Mouse (Mus musculus) neural tube, embryonic 15.5 days (tissue): ENCODE results near the gene Ttc39b. TPM values are rescaled to one million over a fixed set of nuclear protein-coding genes. Genes with fewer than 3 reads are reported as not detected.

Experiments used
- ATAC-seq: fragments of 200-750 bp; cut with Nextera tagmentation; 2 replicates; pipeline ENCODE4 v1.8.0; 2017; ENCODE audit warnings: mild to moderate bottlenecking, moderate TSS enrichment, moderate library complexity; ENCODE audit not compliant: low FRiP score
- H3K27ac ChIP-seq: fragments of 300-500 bp; sonication (generic); replicated peaks from 2 replicates; pipeline ENCODE4 v1.5.1; 2015; ENCODE audit warnings: mild to moderate bottlenecking, inconsistent platforms
- H3K27me3 ChIP-seq: fragments of 300-500 bp; sonication (generic); replicated peaks from 2 replicates; pipeline ENCODE4 v1.6.1; 2015; ENCODE audit warnings: inconsistent platforms
- H3K36me3 ChIP-seq: fragments of 300-500 bp; sonication (generic); 2 replicates; pipeline ENCODE4 v1.6.1; 2015; ENCODE audit warnings: inconsistent platforms
- H3K4me1 ChIP-seq: fragments of 300-500 bp; sonication (generic); 2 replicates; pipeline ENCODE4 v1.6.1; 2015; ENCODE audit warnings: inconsistent platforms
- H3K4me2 ChIP-seq: fragments of 300-500 bp; sonication (generic); 2 replicates; pipeline ENCODE4 v1.6.1; 2015; ENCODE audit warnings: inconsistent platforms, mild to moderate bottlenecking, moderate library complexity
- H3K4me3 ChIP-seq: fragments of 300-500 bp; sonication (generic); replicated peaks from 2 replicates; pipeline ENCODE4 v1.5.1; 2015; ENCODE audit warnings: mild to moderate bottlenecking, inconsistent platforms
- H3K9ac ChIP-seq: fragments of 300-500 bp; sonication (generic); replicated peaks from 2 replicates; pipeline ENCODE4 v1.6.1; 2015; ENCODE audit warnings: mild to moderate bottlenecking, inconsistent platforms
- H3K9me3 ChIP-seq: fragments of 300-500 bp; sonication (generic); replicated peaks from 2 replicates; pipeline ENCODE4 v1.6.1; 2016; ENCODE audit warnings: inconsistent platforms
- WGBS: fragments of 180-500 bp; shearing (Covaris S2); methylation state at CpG from one replicate; pipeline ENCODE4 v1.1.7; 2015; ENCODE audit warnings: mixed read lengths; 5-methylcytosine and 5-hydroxymethylcytosine counted together
- polyA plus RNA-seq: library from polyadenylated mRNA; unstranded; fragments of >200 nt; fragmentation: Nextera tagmentation; extraction: Ambion mirVana; gene quantifications from 2 replicates; pipeline ENCODE4 v1.2.1, GENCODE M21; 2015

Ttc39b gene
- polyA plus RNA-seq, 1 experiment from 2014 or later: 7.4 TPM

DNA sequence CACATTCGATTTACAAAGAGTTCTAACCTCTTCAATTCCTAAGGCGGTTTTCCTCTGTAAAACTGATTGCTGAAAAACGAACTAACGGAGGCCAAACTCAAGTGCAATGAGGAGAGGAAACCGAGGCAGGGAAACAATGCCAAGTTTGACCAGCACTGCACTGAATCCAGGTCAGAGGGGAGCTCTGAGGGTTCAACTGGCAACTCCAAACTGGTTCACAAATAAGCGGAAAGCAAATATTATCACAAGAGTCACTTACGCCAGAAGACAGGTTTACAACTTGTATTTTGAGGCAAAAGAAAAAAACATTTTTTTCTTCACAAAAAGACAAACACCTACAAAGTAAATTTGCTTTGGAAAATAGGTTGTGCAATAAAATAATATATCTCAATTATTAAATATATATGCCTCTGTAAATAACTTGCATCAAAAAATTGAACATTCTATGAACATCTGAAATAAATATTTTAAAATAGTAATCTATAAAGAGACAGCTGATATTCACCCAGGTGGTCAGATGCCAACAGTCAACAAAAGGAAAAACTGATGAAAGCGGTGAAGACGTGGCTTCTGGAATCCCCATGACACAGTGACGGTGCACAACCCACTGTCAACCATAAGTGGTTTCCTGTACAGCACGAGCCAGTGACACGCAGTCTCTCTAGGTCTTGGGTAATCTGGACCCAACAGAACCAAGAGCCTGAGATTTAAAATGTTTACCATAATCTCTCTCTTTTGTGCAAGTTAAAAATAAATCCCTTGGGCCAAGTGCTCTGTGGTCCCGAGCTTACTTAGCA lies 103.1 kb downstream of the Ttc39b start:
- H3K9me3 ChIP-seq: no peaks in the 10 kb centered on the region
- no peak overlapping the region for H3K9ac ChIP-seq
- H3K4me1 ChIP-seq: no peaks in the 10 kb centered on the region
- H3K27ac ChIP-seq: no peak overlapping the region
- no peaks in the 10 kb centered on the region for H3K36me3 ChIP-seq
- no peak for ATAC-seq
- H3K27me3 ChIP-seq: no peaks in the 10 kb centered on the region
- H3K4me3 ChIP-seq: no peak overlapping the region
- WGBS: 89% methylated on average over 13 of the region's 13 CpGs
- H3K4me2 ChIP-seq: no peak overlapping the region

DNA sequence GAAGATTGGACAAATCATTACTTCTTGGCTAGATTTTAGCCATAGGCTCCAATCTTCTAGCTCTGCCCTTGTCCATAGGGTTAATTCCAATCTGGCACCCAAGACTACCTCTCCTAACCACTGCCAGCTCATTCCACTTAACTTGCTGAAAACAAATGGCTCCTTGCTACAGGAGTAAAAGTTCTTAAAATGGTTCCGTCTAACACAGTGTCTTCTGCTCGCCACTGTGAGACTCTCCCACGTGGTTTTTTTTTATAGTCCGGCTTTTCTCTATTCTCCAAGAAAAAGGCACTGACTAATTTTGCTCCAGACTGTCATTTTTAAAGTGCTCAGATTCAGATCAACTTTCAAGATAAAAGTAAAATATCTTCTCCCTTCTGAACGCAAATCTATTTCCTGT lies 104.8 kb downstream of the Ttc39b start:
- H3K9ac ChIP-seq: no peak overlapping the region
- no peaks in the 10 kb centered on the region for H3K27me3 ChIP-seq
- H3K4me1 ChIP-seq: no peaks in the 10 kb centered on the region
- ATAC-seq: no peak
- H3K36me3 ChIP-seq: no peaks in the 10 kb centered on the region
- H3K4me3 ChIP-seq: no peak overlapping the region
- H3K4me2 ChIP-seq: no peak overlapping the region
- H3K9me3 ChIP-seq: no peaks in the 10 kb centered on the region
- no peak overlapping the region for H3K27ac ChIP-seq
- 85% methylated on average over 5 of the region's 5 CpGs for WGBS

- Histone ChIP-seq H3K4me1 (no peaks in the 10 kb centered on the region), H3K4me3 (no peak overlapping the region), H3K9ac (no peak overlapping the region), H3K27ac (no peak overlapping the region), H3K36me3 (no peaks in the 10 kb centered on the region), H3K9me3 (no peaks in the 10 kb centered on the region), H3K27me3 (no peaks in the 10 kb centered on the region), H3K4me2 (no peak overlapping the region)
- WGBS: 91% methylated on average over 5 of the region's 5 CpGs
- ATAC-seq: no peak
These were observed 106.9 kb downstream of the Ttc39b start for GRCm38 (mm10) chr4:83217128-83217527.

- no peak for ATAC-seq
- 81% methylated on average over 7 of the region's 7 CpGs for WGBS
These were observed 107.7 kb downstream of the Ttc39b start for GRCm38 (mm10) chr4:83216381-83216780.

GRCm38 (mm10) chr4:83215776-83216175 lies 108.3 kb downstream of the Ttc39b start:
- Histone ChIP-seq H3K9ac (no peak overlapping the region), H3K4me3 (no peak overlapping the region), H3K27ac (no peak overlapping the region), H3K4me2 (no peak overlapping the region), H3K27me3 (no peaks in the 10 kb centered on the region), H3K4me1 (no peaks in the 10 kb centered on the region), H3K36me3 (no peaks in the 10 kb centered on the region), H3K9me3 (no peaks in the 10 kb centered on the region)
- ATAC-seq: no peak
- 100% methylated on average over 1 of the region's 1 CpGs for WGBS

More at GRCm38 (mm10) chr4:83216381-83216780, 107.7 kb downstream of the Ttc39b start:
- Histone ChIP-seq H3K27me3 (no peaks in the 10 kb centered on the region), H3K4me1 (no peaks in the 10 kb centered on the region), H3K9me3 (no peaks in the 10 kb centered on the region), H3K4me2 (no peak overlapping the region), H3K36me3 (no peaks in the 10 kb centered on the region), H3K4me3 (no peak overlapping the region), H3K9ac (no peak overlapping the region), H3K27ac (no peak overlapping the region)

DNA sequence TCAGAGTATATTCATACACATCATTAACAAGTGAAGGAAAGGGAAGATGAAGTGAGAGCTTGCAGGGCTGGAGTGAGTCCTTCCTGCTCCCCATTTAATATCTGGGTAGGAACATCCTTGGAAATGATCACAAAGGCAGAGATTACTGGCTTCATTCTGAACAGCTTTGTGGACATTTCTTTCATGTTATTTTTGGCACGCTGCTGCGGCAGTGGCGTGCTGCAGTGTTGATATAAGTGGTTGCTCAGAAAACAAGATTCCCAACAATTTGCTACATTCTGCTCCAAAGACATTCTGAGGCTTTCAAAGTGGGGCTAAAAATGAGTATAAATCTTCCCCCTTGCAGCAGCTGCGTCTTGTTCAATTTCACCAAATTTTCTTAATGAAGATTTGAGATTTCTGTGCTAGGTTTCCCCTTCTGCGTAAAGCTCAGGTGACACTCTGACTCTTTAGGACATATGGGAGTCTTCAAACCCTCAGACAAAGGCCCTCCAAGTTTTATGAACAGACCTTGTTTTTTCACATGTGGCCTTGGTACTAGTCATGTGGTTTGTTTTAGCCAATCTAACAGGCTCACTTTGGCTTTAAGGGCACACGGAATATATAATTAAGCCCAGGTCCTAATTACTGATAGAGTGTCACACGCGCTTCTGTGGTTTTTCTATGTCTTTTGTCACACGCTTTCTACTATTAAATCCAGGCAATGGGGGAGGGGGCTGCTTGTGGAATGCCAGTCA lies 109.1 kb downstream of the Ttc39b start:
- Histone ChIP-seq H3K9ac (no peak overlapping the region), H3K4me1 (no peaks in the 10 kb centered on the region), H3K4me2 (no peak overlapping the region), H3K4me3 (no peak overlapping the region), H3K36me3 (no peaks in the 10 kb centered on the region), H3K27me3 (no peaks in the 10 kb centered on the region), H3K9me3 (no peaks in the 10 kb centered on the region), H3K27ac (no peak overlapping the region)
- ATAC-seq: no peak
- 77% methylated on average over 9 of the region's 9 CpGs for WGBS

- H3K36me3 ChIP-seq: no peaks in the 10 kb centered on the region
- H3K4me3 ChIP-seq: no peak overlapping the region
- ATAC-seq: no peak
- no peak overlapping the region for H3K27ac ChIP-seq
- no peaks in the 10 kb centered on the region for H3K9me3 ChIP-seq
- H3K27me3 ChIP-seq: no peaks in the 10 kb centered on the region
- H3K4me2 ChIP-seq: no peak overlapping the region
- 89% methylated on average over 6 of the region's 6 CpGs for WGBS
- H3K9ac ChIP-seq: no peak overlapping the region
- no peaks in the 10 kb centered on the region for H3K4me1 ChIP-seq
These were observed 110.3 kb downstream of the Ttc39b start for GRCm38 (mm10) chr4:83213752-83214151.

GRCm38 (mm10) chr4:83211709-83212108 lies 112.3 kb downstream of the Ttc39b start:
- Histone ChIP-seq H3K4me1 (peaks cover 15% of the 10 kb centered on the region), H3K9ac (no peak overlapping the region), H3K27ac (peak overlapping the region; percentile 41; the same call in 1 of the 2 replicates), H3K4me3 (no peak overlapping the region), H3K27me3 (no peaks in the 10 kb centered on the region), H3K4me2 (peak overlapping the region; percentile 33; the same call in 1 of the 2 replicates), H3K36me3 (no peaks in the 10 kb centered on the region), H3K9me3 (no peaks in the 10 kb centered on the region)
- 44% methylated on average over 12 of the region's 12 CpGs for WGBS
- ATAC-seq: no peak

DNA sequence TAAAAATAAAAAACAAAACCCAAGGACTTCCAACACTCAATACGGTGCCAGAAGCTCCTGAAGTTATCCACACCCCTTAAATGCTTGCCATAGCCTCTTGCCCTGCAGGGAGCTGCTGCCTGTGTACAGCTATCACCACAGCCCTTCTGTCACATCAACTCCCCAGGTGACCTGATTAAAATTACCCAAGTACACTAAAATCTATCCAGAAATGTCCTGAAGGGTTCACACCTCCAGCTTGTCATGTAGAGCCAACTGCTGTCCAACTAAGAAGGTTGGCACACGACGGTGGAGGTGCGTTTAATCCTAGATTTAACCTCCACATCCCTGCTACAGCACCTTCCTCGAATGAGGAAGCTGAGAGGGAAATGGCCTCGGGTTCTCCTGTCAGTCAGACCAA lies 113.6 kb downstream of the Ttc39b start:
- H3K4me2 ChIP-seq: no peak overlapping the region
- 80% methylated on average over 6 of the region's 6 CpGs for WGBS
- no peak overlapping the region for H3K9ac ChIP-seq

DNA sequence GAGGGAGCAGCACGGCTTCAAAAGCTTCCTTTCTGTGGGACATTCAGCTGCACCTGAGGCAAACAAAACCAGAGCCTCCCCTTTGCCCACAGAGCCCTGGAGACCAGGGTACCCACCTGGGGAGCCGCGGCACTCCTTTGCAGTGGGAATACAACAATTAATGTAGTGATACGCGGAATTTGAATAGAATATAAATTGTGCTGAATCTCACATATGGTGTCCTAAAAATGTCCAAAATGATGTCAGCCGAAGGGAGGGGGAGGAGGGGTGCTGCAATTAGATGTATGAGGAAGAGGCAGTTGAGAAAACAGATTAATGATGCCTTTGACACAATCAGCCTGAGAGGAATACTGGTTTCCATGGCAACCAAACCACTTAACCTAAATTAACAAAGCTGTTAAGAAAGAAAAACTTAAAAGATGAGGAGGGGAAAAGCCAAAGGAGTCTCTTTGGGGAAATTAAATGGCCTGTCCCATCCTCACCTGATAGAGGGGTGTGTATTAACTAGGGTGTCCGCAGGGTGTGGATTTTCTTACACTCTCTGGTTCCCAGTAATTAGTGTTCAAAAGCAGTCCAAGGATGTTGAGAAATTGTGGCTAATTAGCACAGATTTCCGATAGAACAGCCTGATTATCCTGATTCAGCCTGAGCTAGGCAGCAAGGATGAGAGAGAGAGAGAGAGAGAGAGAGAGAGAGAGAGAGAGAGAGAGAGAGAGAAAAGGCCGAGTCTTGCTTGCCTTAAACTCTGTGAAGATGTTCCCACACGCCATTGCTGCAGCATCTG lies 117.1 kb downstream of the Ttc39b start:
- Histone ChIP-seq H3K27ac (peak overlapping the region; percentile 81), H3K36me3 (no peaks in the 10 kb centered on the region), H3K4me2 (peak overlapping the region; percentile 30), H3K4me3 (no peak overlapping the region), H3K27me3 (no peaks in the 10 kb centered on the region), H3K9me3 (no peaks in the 10 kb centered on the region), H3K9ac (no peak overlapping the region), H3K4me1 (peaks cover 21% of the 10 kb centered on the region)
- peak; percentile 70 for ATAC-seq
- WGBS: 25% methylated on average over 10 of the region's 10 CpGs

More for the DNA sequence above, 113.6 kb downstream of the Ttc39b start:
- Histone ChIP-seq H3K4me1 (peaks cover 21% of the 10 kb centered on the region), H3K4me3 (no peak overlapping the region), H3K27ac (no peak overlapping the region), H3K9me3 (no peaks in the 10 kb centered on the region), H3K36me3 (no peaks in the 10 kb centered on the region), H3K27me3 (no peaks in the 10 kb centered on the region)
- no peak for ATAC-seq

- peak overlapping the region; percentile 81 for H3K27ac ChIP-seq
- H3K9ac ChIP-seq: no peak overlapping the region
- H3K27me3 ChIP-seq: no peaks in the 10 kb centered on the region
- peak overlapping the region; percentile 30 for H3K4me2 ChIP-seq
- H3K9me3 ChIP-seq: no peaks in the 10 kb centered on the region
- no peak for ATAC-seq
- no peak overlapping the region for H3K4me3 ChIP-seq
- no peaks in the 10 kb centered on the region for H3K36me3 ChIP-seq
- peaks cover 21% of the 10 kb centered on the region for H3K4me1 ChIP-seq
- WGBS: 62% methylated on average over 2 of the region's 2 CpGs
These were observed 117.6 kb downstream of the Ttc39b start for GRCm38 (mm10) chr4:83206416-83206802.
